Mouse (Mus musculus) small intestine, adult 2 months (tissue): Measurements from ENCODE around the gene Med20.
"Not testable (repeated sequence)": the region's sequence is repeated elsewhere in the genome, so short reads cannot be mapped to it uniquely, and the experiment has no call there.

Experiments
- CTCF ChIP-seq: fragments of 200-500 bp; IDR thresholded peaks from 2 replicates; pipeline ENCODE4 v1.5.1; 2012; ENCODE audit warnings: low read depth, mild to moderate bottlenecking, control low read depth, inconsistent platforms, low read length, moderate library complexity, mixed read lengths; ENCODE audit not compliant: insufficient replicate concordance, insufficient read length; ENCODE audit errors: extremely low read depth
- POLR2A ChIP-seq: fragments of 200-500 bp; IDR thresholded peaks from 2 replicates; pipeline ENCODE4 v1.6.1; 2012; ENCODE audit warnings: low read depth, mild to moderate bottlenecking, control low read depth, inconsistent platforms, low read length, moderate library complexity

DNA sequence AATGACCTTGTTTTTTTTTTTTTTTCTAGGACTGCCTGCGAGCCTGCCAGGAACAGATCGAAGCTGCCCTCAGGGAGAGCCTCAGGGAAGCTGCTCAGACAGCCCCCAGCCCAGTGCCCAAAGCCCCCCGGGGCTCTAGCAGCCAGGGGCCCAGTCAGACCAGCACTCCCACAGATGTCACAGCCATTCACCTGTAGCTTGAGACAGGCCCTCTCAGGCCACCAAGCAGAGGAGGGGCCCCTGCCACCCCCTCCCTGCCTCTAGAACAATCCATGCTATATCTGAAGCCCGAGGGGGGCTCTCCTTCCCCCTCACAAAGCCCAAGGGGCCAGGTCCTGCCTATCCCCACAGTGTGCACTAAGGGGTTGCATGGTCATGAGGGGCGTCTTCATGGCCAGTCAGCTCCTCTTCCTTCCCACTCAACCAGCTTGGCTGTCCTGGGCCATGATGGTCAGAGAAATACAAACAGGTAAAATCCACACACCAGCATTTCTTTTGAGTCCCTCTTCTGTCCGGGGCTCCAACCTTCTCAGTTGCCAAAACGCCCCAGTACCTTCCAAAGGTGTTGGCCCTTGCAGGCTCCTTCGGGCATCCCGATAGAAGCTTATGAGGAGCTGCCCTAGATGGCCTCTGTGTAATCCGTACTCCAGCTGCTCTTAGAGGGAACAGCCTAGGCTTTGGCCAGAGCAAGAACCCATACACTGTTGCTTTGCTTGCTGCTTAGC, 12.6 kb upstream of the Med20 start:
- TF ChIP-seq POLR2A, CTCF: not testable (repeated sequence)
